Mouse (Mus musculus) kidney, embryonic 16.5 days (tissue): ENCODE measurements at regions not wholly inside any gene's neighbourhood (a gene's known extent, or its start where the extent isn't known, plus 50 kb on each side); places are given as distances from the start of the nearest gene placed in this dataset.
"Not testable (repeated sequence)": the region's sequence is repeated elsewhere in the genome, so short reads cannot be mapped to it uniquely, and the experiment has no call there.

Source experiments
- ATAC-seq: fragments of 200-750 bp; cut with Nextera tagmentation; 2 replicates; pipeline ENCODE4 v1.8.0; 2017; ENCODE audit warnings: moderate TSS enrichment; ENCODE audit not compliant: low FRiP score, low TSS enrichment
- H3K27ac ChIP-seq: fragments of 300-500 bp; sonication (generic); 2 replicates; pipeline ENCODE4 v1.5.1; 2014; ENCODE audit warnings: low read length
- H3K27me3 ChIP-seq: fragments of 300-500 bp; sonication (generic); 2 replicates; pipeline ENCODE4 v1.6.1; 2014; ENCODE audit warnings: low read length, control low read depth, mixed read lengths; ENCODE audit not compliant: insufficient read depth
- H3K36me3 ChIP-seq: fragments of 300-500 bp; sonication (generic); 2 replicates; pipeline ENCODE4 v1.6.1; 2014; ENCODE audit warnings: low read length, control low read depth, mixed read lengths; ENCODE audit not compliant: insufficient read depth
- H3K4me1 ChIP-seq: fragments of 300-500 bp; sonication (generic); 2 replicates; pipeline ENCODE4 v1.6.1; 2014; ENCODE audit warnings: low read length, control low read depth, mixed read lengths; ENCODE audit not compliant: insufficient read depth
- H3K4me2 ChIP-seq: fragments of 300-500 bp; sonication (generic); replicated peaks from 2 replicates; pipeline ENCODE4 v1.6.1; 2014; ENCODE audit warnings: low read depth, low read length
- H3K4me3 ChIP-seq: fragments of 300-500 bp; sonication (generic); 2 replicates; pipeline ENCODE4 v1.5.1; 2014; ENCODE audit warnings: mild to moderate bottlenecking, low read length
- H3K9ac ChIP-seq: fragments of 300-500 bp; sonication (generic); replicated peaks from 2 replicates; pipeline ENCODE4 v1.6.1; 2014; ENCODE audit warnings: low read length
- H3K9me3 ChIP-seq: fragments of 300-500 bp; sonication (generic); 2 replicates; pipeline ENCODE4 v1.6.1; 2016; ENCODE audit warnings: low read length, control low read depth
- WGBS: fragments of 180-500 bp; shearing (Covaris S2); extraction: QIAGEN DNeasy Blood & Tissue Kit; methylation state at CpG from one replicate; pipeline ENCODE4 v1.1.7; 2014; 5-methylcytosine and 5-hydroxymethylcytosine counted together

DNA sequence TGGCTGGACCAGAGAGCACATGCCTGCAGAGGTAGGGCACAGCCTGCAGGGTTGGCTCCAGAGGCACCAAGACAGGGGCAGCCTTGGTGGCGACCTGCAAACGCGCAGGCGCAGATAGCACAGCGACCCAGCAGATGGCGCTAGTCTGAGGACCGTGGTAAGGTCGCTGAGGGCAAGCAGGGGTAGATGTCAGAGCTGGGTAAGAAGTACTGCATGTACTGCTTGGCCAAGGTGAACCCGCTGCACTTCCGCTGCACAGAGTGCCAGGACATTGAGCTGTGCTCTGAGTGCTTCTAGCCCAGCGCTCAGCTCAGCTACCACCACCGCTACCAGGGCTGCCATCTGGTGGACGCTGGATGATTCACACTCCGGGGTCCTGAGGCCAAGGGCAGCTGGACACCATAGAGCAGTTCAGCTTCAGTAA, 68.3 kb downstream of the Hsp90b1 start:
- peak; percentile 93 for ATAC-seq
- H3K9ac ChIP-seq, result not testable (repeated sequence)
- 6% methylated on average over 14 of the region's 14 CpGs for WGBS

DNA sequence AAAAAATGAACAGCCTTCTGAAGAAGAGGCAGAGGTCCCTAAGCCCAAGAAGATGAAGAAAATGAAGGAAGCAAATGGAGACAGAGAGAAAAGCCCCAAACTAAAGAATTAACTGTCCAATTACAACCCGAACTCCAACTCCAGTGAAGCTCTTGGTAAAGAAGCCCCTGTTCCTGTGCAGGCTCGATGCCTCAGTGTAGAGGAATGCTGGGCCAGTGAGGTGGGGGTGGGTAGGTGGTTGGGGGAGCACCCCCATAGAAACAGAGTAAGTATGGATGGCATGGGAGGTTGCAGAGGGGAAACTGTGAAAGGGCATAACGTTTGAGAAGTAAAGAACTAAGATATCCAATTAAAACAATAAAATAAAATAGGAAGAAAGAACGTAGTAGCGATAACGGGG, 68.8 kb downstream of the Hsp90b1 start:
- not testable (repeated sequence) for H3K9ac ChIP-seq, H3K27ac ChIP-seq, H3K9me3 ChIP-seq, H3K27me3 ChIP-seq, H3K36me3 ChIP-seq, H3K4me1 ChIP-seq
- peak; percentile 42; the same call in 1 of the 2 replicates for ATAC-seq
- Histone ChIP-seq H3K4me2 (peak overlapping the region; percentile 50), H3K4me3 (peak overlapping the region; percentile 33; the same call in 1 of the 2 replicates)
- 27% methylated on average over 6 of the region's 6 CpGs for WGBS

More for the DNA sequence above, 68.3 kb downstream of the Hsp90b1 start:
- H3K4me3 ChIP-seq, result peak overlapping the region; percentile 33
- H3K36me3 ChIP-seq, H3K27ac ChIP-seq, H3K4me1 ChIP-seq, H3K9me3 ChIP-seq, H3K27me3 ChIP-seq: not testable (repeated sequence)
- peak overlapping the region; percentile 50 for H3K4me2 ChIP-seq

DNA sequence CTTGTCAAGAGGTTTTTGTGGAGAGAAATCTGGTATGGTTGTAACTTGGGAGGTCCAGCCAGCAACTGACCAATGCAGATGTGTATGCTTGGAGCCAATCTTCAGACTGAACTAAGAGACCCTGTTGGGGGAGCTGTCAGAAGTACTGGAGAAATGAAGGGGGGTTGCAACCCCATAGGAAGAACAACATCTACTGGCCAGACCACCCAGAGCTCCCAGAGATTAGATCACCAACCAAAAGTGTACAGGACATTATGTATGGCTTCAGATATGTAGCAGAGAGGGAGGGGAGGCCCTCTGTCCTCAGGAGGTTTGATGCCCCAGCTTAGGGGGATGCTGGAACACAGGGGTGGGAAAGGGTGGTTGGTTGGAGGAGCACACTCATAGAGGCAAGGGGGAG, 78.6 kb downstream of the Hsp90b1 start:
- peak; percentile 81 for ATAC-seq
- H3K27ac ChIP-seq, H3K9me3 ChIP-seq, H3K4me1 ChIP-seq, H3K9ac ChIP-seq, H3K27me3 ChIP-seq, H3K4me3 ChIP-seq, H3K36me3 ChIP-seq, H3K4me2 ChIP-seq: not testable (repeated sequence)

DNA sequence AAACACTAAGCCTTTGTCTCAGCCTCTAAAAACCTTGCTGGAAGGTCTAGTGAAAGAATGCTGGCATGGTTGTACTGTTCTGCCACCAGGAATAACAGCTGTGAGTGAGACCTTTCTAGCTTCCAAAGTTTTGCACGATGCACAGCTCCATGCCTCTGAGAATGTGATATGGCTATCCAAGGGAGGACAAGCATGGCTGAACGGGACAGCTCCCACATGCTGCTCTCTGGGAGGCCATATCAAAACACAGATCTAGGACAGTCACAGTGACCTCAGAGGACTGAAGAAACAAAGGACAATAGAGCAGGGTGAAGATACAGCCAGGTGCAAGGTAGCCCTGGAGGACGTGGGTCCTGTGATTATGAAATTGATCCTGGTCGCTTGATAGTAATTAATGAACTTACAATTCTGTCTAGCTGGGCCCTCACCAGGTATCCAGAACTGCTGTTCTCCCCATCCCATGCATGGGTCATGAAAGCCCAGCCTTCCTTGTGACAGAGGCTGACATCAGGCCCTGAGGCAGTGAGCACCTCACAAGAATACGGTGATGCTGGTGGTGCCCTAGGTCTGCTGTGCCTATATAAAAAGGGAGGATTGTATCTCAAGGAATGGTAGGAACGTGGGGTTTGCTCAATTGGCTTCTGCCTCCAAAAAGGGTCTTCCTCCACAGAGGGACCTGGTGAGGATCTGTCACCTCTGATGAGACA, 87.2 kb downstream of the Hsp90b1 start:
- 37% methylated on average over 6 of the region's 6 CpGs for WGBS
- peak; percentile 69; the same call in 1 of the 2 replicates for ATAC-seq

DNA sequence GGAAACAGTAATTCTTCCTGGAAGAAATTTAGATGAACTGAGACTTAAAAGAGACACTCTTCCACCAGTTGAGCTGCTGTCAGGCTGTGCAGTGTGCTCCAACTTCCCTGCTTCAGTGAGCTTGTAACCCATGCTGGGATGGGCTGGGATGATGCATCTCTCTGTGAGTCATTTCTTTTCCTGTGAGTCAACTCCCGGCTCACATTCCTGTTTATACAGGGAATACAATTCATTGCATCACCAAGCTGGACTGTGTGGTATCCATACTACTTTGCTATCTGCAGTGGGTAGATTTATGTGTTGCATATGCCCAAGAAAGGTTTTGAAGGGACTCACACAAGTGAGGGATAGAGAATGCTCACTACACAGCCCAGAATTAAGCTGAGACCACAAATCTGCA, 93.0 kb downstream of the Hsp90b1 start:
- not testable (repeated sequence) for H3K4me3 ChIP-seq, H3K36me3 ChIP-seq, H3K27me3 ChIP-seq, H3K27ac ChIP-seq, H3K9ac ChIP-seq, H3K4me1 ChIP-seq, H3K9me3 ChIP-seq, H3K4me2 ChIP-seq
- peak; percentile 49; the same call in 1 of the 2 replicates for ATAC-seq
- WGBS, result 21% methylated on average over 1 of the region's 1 CpGs

More for the DNA sequence above, 87.2 kb downstream of the Hsp90b1 start:
- H3K4me1 ChIP-seq, H3K36me3 ChIP-seq, H3K9me3 ChIP-seq, H3K9ac ChIP-seq, H3K27me3 ChIP-seq, H3K4me3 ChIP-seq, H3K4me2 ChIP-seq, H3K27ac ChIP-seq: not testable (repeated sequence)

DNA sequence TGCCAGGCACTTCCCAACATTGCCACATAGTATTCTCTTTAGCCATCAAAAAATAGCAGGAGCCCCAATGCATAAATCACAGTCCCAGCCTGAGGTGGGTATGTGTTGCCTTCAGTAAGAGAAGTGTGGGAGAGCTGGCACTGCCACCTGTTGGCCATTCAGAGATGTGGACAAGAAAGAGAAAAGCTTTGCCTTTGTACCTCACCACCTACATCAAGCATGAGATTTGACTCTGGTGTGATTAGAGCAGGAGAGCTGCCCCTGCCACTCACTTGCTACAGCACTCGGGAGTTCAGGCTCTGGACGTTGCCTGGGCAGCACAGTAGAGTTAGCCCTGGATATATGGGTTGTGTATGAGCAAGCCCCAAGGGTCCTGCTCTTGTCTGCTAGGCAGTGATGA, 95.3 kb downstream of the Hsp90b1 start:
- not testable (repeated sequence) for H3K27me3 ChIP-seq, ATAC-seq, H3K27ac ChIP-seq, H3K4me3 ChIP-seq, H3K36me3 ChIP-seq, H3K4me2 ChIP-seq, H3K9ac ChIP-seq, H3K4me1 ChIP-seq, H3K9me3 ChIP-seq
- 59% methylated on average over 2 of the region's 2 CpGs for WGBS

DNA sequence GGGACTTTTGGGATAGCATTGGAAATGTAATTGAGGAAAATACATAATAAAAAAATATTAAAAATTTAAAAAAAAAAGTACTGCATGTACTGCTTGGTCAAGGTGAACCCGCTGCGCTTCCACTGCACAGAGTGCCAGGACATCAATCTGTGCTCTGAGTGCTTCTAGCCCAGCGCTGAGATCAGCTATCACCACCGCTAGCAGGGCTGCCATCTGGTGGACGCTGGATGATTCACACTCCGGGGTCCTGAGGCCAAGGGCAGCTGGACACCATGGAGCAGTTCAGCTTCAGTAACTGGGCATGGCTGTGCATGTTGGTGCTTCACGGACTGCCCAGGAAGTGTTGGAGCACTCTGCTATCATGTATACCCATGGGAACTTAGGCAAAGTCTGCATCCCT, 102.1 kb upstream of the Syn3 start:
- not testable (repeated sequence) for ATAC-seq, H3K9ac ChIP-seq, H3K36me3 ChIP-seq, H3K4me2 ChIP-seq, H3K9me3 ChIP-seq, H3K27me3 ChIP-seq, H3K27ac ChIP-seq, H3K4me3 ChIP-seq, H3K4me1 ChIP-seq
- 34% methylated on average over 7 of the region's 7 CpGs for WGBS

DNA sequence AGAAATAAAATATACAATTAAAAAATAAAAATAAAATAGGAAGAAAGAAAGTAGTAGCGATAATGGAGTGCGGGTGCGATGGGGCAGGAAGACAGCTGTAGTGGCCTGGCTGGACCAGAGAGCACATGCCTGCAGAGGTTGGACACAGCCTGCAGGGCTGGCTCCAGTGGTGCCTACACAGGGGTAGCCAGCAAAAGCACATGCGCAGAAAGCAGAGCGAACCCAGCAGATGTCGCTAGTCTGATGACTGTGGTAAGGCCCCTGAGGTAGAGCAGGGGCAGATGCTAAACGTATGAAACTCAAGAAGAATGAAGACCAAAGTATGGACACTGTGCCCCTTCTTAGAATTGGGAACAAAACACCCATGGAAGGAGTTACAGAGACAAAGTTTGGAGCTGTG, 101.3 kb upstream of the Syn3 start:
- not testable (repeated sequence) for H3K27me3 ChIP-seq, H3K4me1 ChIP-seq, H3K4me3 ChIP-seq, H3K4me2 ChIP-seq, ATAC-seq, H3K36me3 ChIP-seq, H3K9me3 ChIP-seq, H3K9ac ChIP-seq, H3K27ac ChIP-seq
- WGBS, result 96% methylated on average over 7 of the region's 7 CpGs

DNA sequence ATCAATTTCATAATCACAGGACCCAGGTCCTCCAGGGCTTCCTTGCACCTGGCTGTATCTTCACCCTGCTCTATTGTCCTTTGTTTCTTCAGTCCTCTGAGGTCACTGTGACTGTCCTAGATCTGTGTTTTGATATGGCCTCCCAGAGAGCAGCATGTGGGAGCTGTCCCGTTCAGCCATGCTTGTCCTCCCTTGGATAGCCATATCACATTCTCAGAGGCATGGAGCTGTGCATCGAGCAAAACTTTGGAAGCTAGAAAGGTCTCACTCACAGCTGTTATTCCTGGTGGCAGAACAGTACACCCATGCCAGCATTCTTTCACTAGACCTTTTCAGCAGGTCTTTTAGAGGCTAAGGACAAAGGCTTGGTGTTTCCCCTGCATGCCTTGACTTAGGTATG, 91.5 kb upstream of the Syn3 start:
- H3K4me3 ChIP-seq, H3K9ac ChIP-seq, H3K27me3 ChIP-seq, H3K4me1 ChIP-seq, H3K4me2 ChIP-seq, H3K36me3 ChIP-seq, H3K9me3 ChIP-seq, H3K27ac ChIP-seq: not testable (repeated sequence)
- ATAC-seq, result peak; percentile 88
- WGBS, result 40% methylated on average over 2 of the region's 2 CpGs

DNA sequence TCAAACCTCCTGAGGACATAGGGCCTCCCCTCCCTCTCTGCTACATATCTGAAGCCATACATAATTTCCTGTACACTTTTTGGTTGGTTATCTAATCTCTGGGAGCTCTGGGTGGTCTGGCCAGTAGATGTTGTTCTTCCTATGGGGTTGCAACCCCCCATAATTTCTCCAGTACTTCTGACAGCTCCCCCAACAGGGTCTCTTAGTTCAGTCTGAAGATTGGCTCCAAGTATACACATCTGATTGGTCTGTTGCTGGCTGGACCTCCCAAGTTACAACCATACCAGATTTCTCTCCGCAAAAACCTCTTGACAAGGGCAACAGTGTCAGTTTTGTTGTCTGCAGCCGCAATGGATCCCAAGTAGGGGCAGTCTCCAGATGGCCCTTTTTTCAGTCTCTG, 68.2 kb upstream of the Syn3 start:
- not testable (repeated sequence) for H3K27ac ChIP-seq, H3K36me3 ChIP-seq, H3K4me3 ChIP-seq, H3K9me3 ChIP-seq, H3K4me2 ChIP-seq, H3K4me1 ChIP-seq, H3K27me3 ChIP-seq, H3K9ac ChIP-seq
- 50% methylated on average over 1 of the region's 2 CpGs for WGBS
- peak; percentile 94 for ATAC-seq
